Mouse (Mus musculus): ENCODE results near the gene Maz. TPM values are rescaled to one million over a fixed set of nuclear protein-coding genes. Genes with fewer than 3 reads are reported as not detected.
A peak's percentile ranks its signal among the peaks of the same experiment; 100 is the strongest.

The Maz gene
- polyA plus RNA-seq, 2 experiments: 27.3 to 97.5 TPM

DNA sequence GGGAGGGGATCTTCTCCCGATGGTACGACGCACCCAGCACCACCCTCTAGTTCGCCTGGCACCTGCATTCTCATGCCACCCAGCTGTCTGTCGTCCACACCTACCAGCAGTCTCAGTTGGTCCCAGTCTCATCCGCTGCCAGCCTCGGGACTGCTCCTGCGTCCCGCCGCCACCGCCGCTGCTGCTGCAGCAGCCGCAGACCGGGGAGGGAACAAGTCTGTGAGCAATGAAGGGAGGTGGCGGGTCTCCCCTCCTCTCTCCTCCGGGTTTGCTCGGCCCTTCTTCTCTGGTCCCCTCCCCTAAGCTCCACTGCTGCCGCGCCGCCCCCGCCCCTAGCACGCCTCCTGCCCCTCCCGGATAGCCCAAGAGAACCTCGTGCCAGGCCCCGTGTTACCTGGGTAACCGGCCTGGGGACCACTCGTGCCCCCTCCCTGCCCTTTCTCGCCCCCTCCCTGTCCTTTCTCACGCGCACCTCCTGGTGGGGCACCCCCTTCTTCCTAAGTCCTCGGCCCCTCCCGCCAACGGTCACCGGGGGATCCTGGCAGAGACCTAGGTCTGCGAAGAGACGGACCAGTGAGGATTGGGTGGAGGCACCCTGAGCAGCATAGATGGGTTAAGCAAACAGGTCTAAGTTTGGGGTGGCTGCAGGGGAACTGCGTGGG is 5.8 kb downstream of the Maz start, which contains the start of the genes Gm42742 and Prrt2:
Gene Gm42742 (minus strand): TSS at position 197 of the 662 bp plus-strand sequence.
Gene Prrt2 (minus strand): TSS at position 311 of the 662 bp plus-strand sequence.
- TF ChIP-seq EP300 (IDR thresholded peaks at IDR 0.05; ENCODE audit: low read depth) (no peak), CTCF (IDR thresholded peaks at IDR 0.05; ENCODE audit: low read depth) (no peak)
- ATAC-seq (ENCODE audit: insufficient read depth) (no peak), DNase-seq (ENCODE audit: low read depth in 3 of 3, low spot score in 3 of 3) (no peak)
- Histone ChIP-seq H3K4me2 (ENCODE audit: low read depth) (peak within 1 kb of the TSS; percentile 67), H3K27ac (no peak within 1 kb of the TSS), H3K36me3 (replicated peaks; ENCODE audit: control insufficient read depth, insufficient read depth, low read depth) (peaks cover 27% of the 10 kb centered on the region), H3K4me1 (replicated peaks; ENCODE audit: control insufficient read depth in 2 of 2, insufficient read depth in 2 of 2, low read length in 1 of 2) (peaks cover 24 to 29% of the 10 kb centered on the region in 2 experiments), H3K9me3 (ENCODE audit: control insufficient read depth, low read length) (no peaks in the 10 kb centered on the region), H3K9ac (replicated peaks) (peak within 1 kb of the TSS; percentile 48), H3K4me3 (ENCODE audit: insufficient read depth in 1 of 2, low read depth in 2 of 2, low read length in 2 of 2) (peak within 1 kb of the TSS; percentile 13 to 36), H3K27me3 (ENCODE audit: control insufficient read depth, insufficient read depth, low read length) (no peaks in the 10 kb centered on the region)
- WGBS (ENCODE audit: insufficient replicate concordance): 2% methylated on average over 36 of the region's 37 CpGs

DNA sequence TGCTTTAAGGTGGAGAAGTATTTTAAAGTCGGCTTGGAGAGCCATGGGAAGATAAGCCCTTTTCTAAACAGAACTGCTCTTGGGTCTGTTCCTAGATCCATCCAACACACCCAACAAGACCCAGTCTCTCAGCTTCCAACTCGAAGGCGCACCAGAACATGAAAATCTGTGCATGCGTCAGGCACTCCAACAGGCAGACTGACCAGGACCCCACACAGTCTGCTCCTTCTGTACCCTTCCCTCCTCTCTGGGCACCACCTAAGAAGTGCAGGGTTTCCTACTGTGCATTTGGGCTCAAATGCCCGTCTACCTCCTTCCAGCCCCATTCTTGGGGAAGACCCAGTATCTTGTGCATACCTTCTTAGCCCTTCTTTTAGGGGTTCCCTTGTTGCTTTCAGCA is 6.3 kb downstream of the Maz start:
- Histone ChIP-seq H3K27ac (no peak overlapping the region), H3K4me1 (replicated peaks; ENCODE audit: control insufficient read depth in 2 of 2, insufficient read depth in 2 of 2, low read length in 1 of 2) (peaks cover 24 to 35% of the 10 kb centered on the region in 2 experiments), H3K9ac (replicated peaks) (no peak overlapping the region), H3K27me3 (ENCODE audit: control insufficient read depth, insufficient read depth, low read length) (no peaks in the 10 kb centered on the region), H3K9me3 (ENCODE audit: control insufficient read depth, low read length) (no peaks in the 10 kb centered on the region), H3K4me3 (ENCODE audit: insufficient read depth in 1 of 2, low read depth in 2 of 2, low read length in 2 of 2) (peak overlapping the region; percentile 7 to 36; a peak in 2 of 4 replicates), H3K4me2 (ENCODE audit: low read depth) (peak overlapping the region; percentile 67), H3K36me3 (replicated peaks; ENCODE audit: control insufficient read depth, insufficient read depth, low read depth) (peaks cover 27% of the 10 kb centered on the region)
- DNase-seq (ENCODE audit: low read depth in 3 of 3, low spot score in 3 of 3) (no peak), ATAC-seq (ENCODE audit: insufficient read depth) (no peak)
- WGBS (ENCODE audit: insufficient replicate concordance): 61% methylated on average over 5 of the region's 5 CpGs
- TF ChIP-seq EP300 (IDR thresholded peaks at IDR 0.05; ENCODE audit: low read depth) (no peak), CTCF (IDR thresholded peaks at IDR 0.05; ENCODE audit: low read depth) (no peak)

- H3K4me1 ChIP-seq (replicated peaks; ENCODE audit: control insufficient read depth in 2 of 2, insufficient read depth in 2 of 2, low read length in 1 of 2): peaks cover 24 to 36% of the 10 kb centered on the region in 2 experiments
- no peak overlapping the region for H3K4me3 ChIP-seq (ENCODE audit: insufficient read depth in 1 of 2, low read depth in 2 of 2, low read length in 2 of 2)
- no peaks in the 10 kb centered on the region for H3K9me3 ChIP-seq (ENCODE audit: control insufficient read depth, low read length)
- no peaks in the 10 kb centered on the region for H3K27me3 ChIP-seq (ENCODE audit: control insufficient read depth, insufficient read depth, low read length)
- DNase-seq (ENCODE audit: low read depth in 3 of 3, low spot score in 3 of 3) (no peak), ATAC-seq (ENCODE audit: insufficient read depth) (no peak)
- WGBS (ENCODE audit: insufficient replicate concordance): 67% methylated on average over 3 of the region's 3 CpGs
- H3K27ac ChIP-seq: no peak overlapping the region
- no peak overlapping the region for H3K4me2 ChIP-seq (ENCODE audit: low read depth)
- H3K36me3 ChIP-seq (replicated peaks; ENCODE audit: control insufficient read depth, insufficient read depth, low read depth): peaks cover 29% of the 10 kb centered on the region
- TF ChIP-seq CTCF (IDR thresholded peaks at IDR 0.05; ENCODE audit: low read depth): no peak
- H3K9ac ChIP-seq (replicated peaks): no peak overlapping the region
Measured at GRCm38 (mm10) chr7:127020031-127020430, 6.8 kb downstream of the Maz start.

DNA sequence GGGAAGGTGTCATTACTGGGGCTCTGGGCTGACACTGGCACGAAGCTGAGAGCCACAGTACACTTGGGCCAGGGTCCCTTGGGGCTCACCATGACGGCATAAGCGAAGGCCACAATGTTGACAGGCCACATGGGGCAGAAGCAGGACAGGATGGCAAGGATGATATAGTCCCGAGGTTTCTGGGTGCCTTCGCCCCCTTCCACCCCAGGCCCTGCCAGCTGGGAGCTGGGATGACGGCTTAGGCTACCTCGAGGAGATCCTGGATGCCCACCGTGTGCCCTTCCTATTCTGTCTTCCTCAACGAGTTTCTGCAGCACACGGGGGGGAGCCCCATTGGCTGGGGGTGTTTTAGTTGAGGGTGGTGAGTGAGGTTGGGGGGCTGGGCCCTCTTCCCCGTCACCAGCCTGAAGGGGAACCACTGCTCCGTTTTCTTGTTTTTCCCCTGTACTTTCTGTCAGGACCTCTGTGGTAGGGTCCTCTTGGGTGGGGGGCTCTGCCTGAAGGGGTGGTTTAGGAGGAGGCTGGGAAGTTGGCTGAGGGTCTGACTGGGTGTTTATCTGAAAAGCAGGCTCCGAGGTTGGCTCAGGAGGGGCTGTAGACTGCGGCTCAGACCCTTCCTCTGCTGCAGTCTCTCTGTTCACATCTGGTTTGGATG is 7.4 kb downstream of the Maz start:
- Histone ChIP-seq H3K4me2 (ENCODE audit: low read depth) (no peak overlapping the region), H3K9ac (replicated peaks) (no peak overlapping the region), H3K4me3 (ENCODE audit: insufficient read depth in 1 of 2, low read depth in 2 of 2, low read length in 2 of 2) (no peak overlapping the region), H3K27me3 (ENCODE audit: control insufficient read depth, insufficient read depth, low read length) (no peaks in the 10 kb centered on the region), H3K27ac (no peak overlapping the region), H3K9me3 (ENCODE audit: control insufficient read depth, low read length) (no peaks in the 10 kb centered on the region), H3K4me1 (replicated peaks; ENCODE audit: control insufficient read depth in 2 of 2, insufficient read depth in 2 of 2, low read length in 1 of 2) (peaks cover 24 to 34% of the 10 kb centered on the region in 2 experiments), H3K36me3 (replicated peaks; ENCODE audit: control insufficient read depth, insufficient read depth, low read depth) (peaks cover 27% of the 10 kb centered on the region)
- ATAC-seq (ENCODE audit: insufficient read depth): no peak
- TF ChIP-seq CTCF (IDR thresholded peaks at IDR 0.05; ENCODE audit: low read depth) (no peak), EP300 (IDR thresholded peaks at IDR 0.05; ENCODE audit: low read depth) (no peak)
- 69% methylated on average over 14 of the region's 14 CpGs for WGBS (ENCODE audit: insufficient replicate concordance)
- DNase-seq (ENCODE audit: low read depth in 3 of 3, low spot score in 3 of 3): no peak

Data from liver, embryonic 14.5 days (tissue).